Mouse (Mus musculus) C2C12 (cell line): Measurements from ENCODE around the gene Dppa3.

ENCODE experiments used
- CTCF ChIP-seq: IDR thresholded peaks from one replicate; pipeline ENCODE4 v1.5.1; 2011; ENCODE audit not compliant: control insufficient read depth, insufficient read depth, insufficient read length
- FOSL1 ChIP-seq: IDR thresholded peaks from one replicate; pipeline ENCODE4 v1.8.0; 2011; ENCODE audit warnings: mild to moderate bottlenecking, low read length; ENCODE audit not compliant: poor library complexity, insufficient read depth, severe bottlenecking
- MAX ChIP-seq: IDR thresholded peaks from one replicate; pipeline ENCODE4 v1.6.1; 2011; ENCODE audit warnings: mild to moderate bottlenecking, control low read depth

- TF ChIP-seq CTCF, result no peak
- TF ChIP-seq FOSL1, result no peak
- no peak for TF ChIP-seq MAX
These were observed 27.0 kb upstream of the Dppa3 start for GRCm38 (mm10) chr6:122599054-122599737.
